Mouse (Mus musculus): ENCODE results near the gene Myoz1. TPM values are rescaled to one million over a fixed set of nuclear protein-coding genes. Genes with fewer than 3 reads are reported as not detected.

Myoz1 gene
- total and polyA plus RNA-seq, 3 experiments = 1.7 to 2.6 (median 2.4) TPM

- Histone ChIP-seq H3K36me3 (replicated peaks in 1 of 2; ENCODE audit: control insufficient read depth in 1 of 2, insufficient read depth in 1 of 2, low read length in 1 of 2) (no peaks in the 10 kb centered on the region), H3K4me2 (ENCODE audit: insufficient read depth, low read depth, poor library complexity, severe bottlenecking) (no peak overlapping the region), H3K27ac (ENCODE audit: insufficient read depth, low read depth) (no peak overlapping the region), H3K9ac (ENCODE audit: insufficient read depth, low read depth) (no peak overlapping the region), H3K79me2 (replicated peaks; ENCODE audit: control insufficient read depth, extremely low read depth, insufficient read depth, poor library complexity, severe bottlenecking) (no peaks in the 10 kb centered on the region), H3K4me3 (replicated peaks in 1 of 3; ENCODE audit: low read depth in 2 of 3, low read length in 2 of 3, poor library complexity in 1 of 3) (no peak overlapping the region), H3K4me1 (ENCODE audit: control insufficient read depth in 1 of 2, insufficient read depth in 2 of 2) (peaks cover 2 to 25% of the 10 kb centered on the region in 2 experiments; a peak in 3 of 4 replicates), H3K27me3 (replicated peaks) (no peaks in the 10 kb centered on the region), H3K9me3 (replicated peaks; ENCODE audit: low read length) (no peaks in the 10 kb centered on the region)
- no peak for DNase-seq (ENCODE audit: extremely low read depth)
- in situ Hi-C loops (cut with MboI; ENCODE audit: low pct_ligation_motif_present, low pct_unique_long_range_greater_than_20kb, low sequenced_read_pairs) = loop anchor here (5.0 kb wide), 1 partner anchor 78 kb away; no protein-coding TSS in a partner anchor
- TF ChIP-seq TCF12 (IDR thresholded peaks at IDR 0.05; ENCODE audit: low read depth, low read length) (no peak), RAD21 (IDR thresholded peaks at IDR 0.05; ENCODE audit: low read depth, low read length) (no peak), ETS1 (conservative IDR thresholded peaks at IDR 0.05; ENCODE audit: low read depth, low read length) (no peak), NRF1 (IDR thresholded peaks at IDR 0.05; ENCODE audit: low read depth, low read length) (no peak), MAZ (IDR thresholded peaks at IDR 0.05; ENCODE audit: low read depth, low read length) (no peak), EP300 (IDR thresholded peaks at IDR 0.05; ENCODE audit: low read length) (no peak), ZNF384 (IDR thresholded peaks at IDR 0.05; ENCODE audit: low read depth, low read length) (peak; percentile 55; the same call in 1 of the 2 replicates), KAT2A (IDR thresholded peaks at IDR 0.05; ENCODE audit: insufficient replicate concordance, low read length) (no peak)
- dilution Hi-C loops (cut with MboI; ENCODE audit: extremely low pct_ligation_motif_present, extremely low pct_unique_long_range_greater_than_20kb, low sequenced_read_pairs) = no loop called here
Observed at GRCm38 (mm10) chr14:20654690-20655421, 1.5 kb downstream of the Myoz1 start.

DNA sequence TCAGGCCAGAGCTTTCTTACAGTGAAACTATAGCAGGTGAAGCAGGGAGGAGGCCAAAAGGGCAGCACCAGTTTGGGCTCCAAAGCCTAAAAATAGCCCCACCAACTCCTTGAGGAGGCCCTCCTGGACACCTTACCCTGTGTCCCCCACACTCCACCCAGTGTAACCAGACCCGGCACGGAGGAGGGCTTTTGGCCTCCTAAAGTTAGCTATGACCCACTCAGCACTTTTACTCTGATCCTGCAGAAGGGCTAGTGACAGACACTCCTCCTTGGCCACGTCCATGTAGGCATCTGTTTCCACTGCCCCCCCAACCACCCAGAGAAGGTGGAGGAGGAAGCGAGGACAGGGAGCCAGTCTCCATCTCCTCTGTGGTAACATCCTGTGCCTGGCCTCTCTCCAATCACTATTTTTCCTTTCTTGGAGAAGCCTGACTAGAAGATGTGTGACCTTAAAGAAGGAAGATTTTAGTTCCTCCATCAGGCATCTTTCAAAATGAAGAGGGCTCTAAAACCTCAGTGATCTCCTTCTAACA lies 4.6 kb downstream of the Myoz1 start:
- dilution Hi-C loops (cut with MboI; ENCODE audit: extremely low pct_ligation_motif_present, extremely low pct_unique_long_range_greater_than_20kb, low sequenced_read_pairs) = no loop called here
- DNase-seq (ENCODE audit: extremely low read depth) = no peak
- Histone ChIP-seq H3K36me3 (replicated peaks in 1 of 2; ENCODE audit: control insufficient read depth in 1 of 2, insufficient read depth in 1 of 2, low read length in 1 of 2) (no peaks in the 10 kb centered on the region), H3K4me1 (ENCODE audit: control insufficient read depth in 1 of 2, insufficient read depth in 2 of 2) (peaks cover 2 to 24% of the 10 kb centered on the region in 2 experiments; a peak in 3 of 4 replicates), H3K9ac (ENCODE audit: insufficient read depth, low read depth) (no peak overlapping the region), H3K4me3 (replicated peaks in 1 of 3; ENCODE audit: low read depth in 2 of 3, low read length in 2 of 3, poor library complexity in 1 of 3) (no peak overlapping the region), H3K4me2 (ENCODE audit: insufficient read depth, low read depth, poor library complexity, severe bottlenecking) (no peak overlapping the region), H3K79me2 (replicated peaks; ENCODE audit: control insufficient read depth, extremely low read depth, insufficient read depth, poor library complexity, severe bottlenecking) (no peaks in the 10 kb centered on the region), H3K27me3 (replicated peaks) (no peaks in the 10 kb centered on the region), H3K27ac (ENCODE audit: insufficient read depth, low read depth) (no peak overlapping the region), H3K9me3 (replicated peaks; ENCODE audit: low read length) (no peaks in the 10 kb centered on the region)
- in situ Hi-C loops (cut with MboI; ENCODE audit: low pct_ligation_motif_present, low pct_unique_long_range_greater_than_20kb, low sequenced_read_pairs) = no loop called here
- TF ChIP-seq UBTF (IDR thresholded peaks at IDR 0.05; ENCODE audit: low read depth, low read length) (no peak), PAX5 (IDR thresholded peaks at IDR 0.05; ENCODE audit: low read length) (no peak), E2F4 (IDR thresholded peaks at IDR 0.05; ENCODE audit: insufficient replicate concordance, low read depth, low read length) (no peak), CHD2 (IDR thresholded peaks at IDR 0.05; ENCODE audit: low read length) (no peak), SMC3 (IDR thresholded peaks at IDR 0.05; ENCODE audit: low read depth, low read length) (no peak), USF1 (IDR thresholded peaks at IDR 0.05; ENCODE audit: low read depth, low read length) (no peak), NELFE (IDR thresholded peaks at IDR 0.05; ENCODE audit: low read depth, low read length) (no peak), RAD21 (IDR thresholded peaks at IDR 0.05; ENCODE audit: low read depth, low read length) (no peak), JUND (conservative IDR thresholded peaks at IDR 0.05; ENCODE audit: low read depth, low read length) (no peak), IRF4 (IDR thresholded peaks at IDR 0.05; ENCODE audit: low read depth, low read length) (no peak), MYC (IDR thresholded peaks at IDR 0.05; ENCODE audit: low read depth, low read length) (no peak), USF2 (conservative IDR thresholded peaks at IDR 0.05; ENCODE audit: low read depth, low read length) (no peak), TCF12 (IDR thresholded peaks at IDR 0.05; ENCODE audit: low read depth, low read length) (no peak), POLR2AphosphoS2 (IDR thresholded peaks at IDR 0.05; ENCODE audit: low read depth, low read length) (no peak), ETS1 (conservative IDR thresholded peaks at IDR 0.05; ENCODE audit: low read depth, low read length) (no peak), POLR2A (IDR thresholded peaks at IDR 0.05; ENCODE audit: low read depth, low read length) (no peak), ZMIZ1 (IDR thresholded peaks at IDR 0.05; ENCODE audit: low read depth, low read length) (no peak), TBP (conservative IDR thresholded peaks at IDR 0.05; ENCODE audit: low read depth, low read length) (no peak), ZNF384 (IDR thresholded peaks at IDR 0.05; ENCODE audit: low read depth, low read length) (no peak)
